Mouse (Mus musculus): Measurements from ENCODE around the gene Ppil1. TPM values are rescaled to one million over a fixed set of nuclear protein-coding genes. Genes with fewer than 3 reads are reported as not detected.
A peak's percentile ranks its signal among the peaks of the same experiment; 100 is the strongest.

Ppil1 gene
- total and polyA plus RNA-seq, 3 experiments: 115 to 135 (median 122) TPM

GRCm38 (mm10) chr17:29270148-29270698 lies 6.2 kb upstream of the Ppil1 start:
- H3K4me1 ChIP-seq (ENCODE audit: control insufficient read depth in 1 of 2, insufficient read depth in 2 of 2, low read length in 2 of 2): peaks cover 0 to 19% of the 10 kb centered on the region in 2 experiments; a peak in 2 of 4 replicates
- H3K36me3 ChIP-seq (ENCODE audit: control insufficient read depth in 1 of 2, insufficient read depth in 2 of 2, low read length in 2 of 2): peaks cover 0 to 18% of the 10 kb centered on the region in 2 experiments; a peak in 2 of 4 replicates
- no peaks in the 10 kb centered on the region for H3K9me3 ChIP-seq (replicated peaks; ENCODE audit: insufficient read depth, low read length)
- H3K79me2 ChIP-seq (ENCODE audit: control insufficient read depth, insufficient read depth, low read length, poor library complexity): peaks cover 17% of the 10 kb centered on the region
- peak overlapping the region; percentile 98; the same call in 1 of the 2 replicates for H3K9ac ChIP-seq (ENCODE audit: control insufficient read depth, low read depth, low read length, poor library complexity, severe bottlenecking)
- TF ChIP-seq BHLHE40 (IDR thresholded peaks at IDR 0.05; ENCODE audit: borderline replicate concordance, low read depth, low read length) (no peak), ETS1 (IDR thresholded peaks at IDR 0.05; ENCODE audit: low read depth, low read length) (no peak), TBP (IDR thresholded peaks at IDR 0.05; ENCODE audit: low read depth, low read length) (no peak), MYC (IDR thresholded peaks at IDR 0.05; ENCODE audit: low read depth, low read length) (no peak), ZNF384 (IDR thresholded peaks at IDR 0.05; ENCODE audit: low read depth, low read length) (no peak), CHD2 (IDR thresholded peaks at IDR 0.05; ENCODE audit: low read length) (no peak), MAFK (IDR thresholded peaks at IDR 0.05; ENCODE audit: borderline replicate concordance, low read depth, low read length) (no peak), POLR2A (IDR thresholded peaks at IDR 0.05; ENCODE audit: control insufficient read depth in 1 of 2, insufficient read depth in 1 of 2, low read depth in 1 of 2, low read length in 2 of 2, poor library complexity in 1 of 2) (no peak), KAT2A (conservative IDR thresholded peaks at IDR 0.05; ENCODE audit: low read depth, low read length) (no peak), SIN3A (IDR thresholded peaks at IDR 0.05; ENCODE audit: low read length) (no peak), NELFE (IDR thresholded peaks at IDR 0.05; ENCODE audit: low read depth, low read length) (no peak), USF2 (IDR thresholded peaks at IDR 0.05; ENCODE audit: borderline replicate concordance in 1 of 2, insufficient read depth in 1 of 2, low read depth in 1 of 2, low read length in 2 of 2) (no peak), RCOR1 (IDR thresholded peaks at IDR 0.05; ENCODE audit: low read depth, low read length) (no peak), CTCF (IDR thresholded peaks at IDR 0.05 in 2 of 3, conservative IDR thresholded peaks at IDR 0.05 in 1 of 3; ENCODE audit: control insufficient read depth in 1 of 3, insufficient read depth in 1 of 3, low read depth in 2 of 3, low read length in 3 of 3, poor library complexity in 1 of 3, severe bottlenecking in 1 of 3) (no peak), USF1 (IDR thresholded peaks at IDR 0.05; ENCODE audit: low read depth, low read length) (no peak), TCF12 (IDR thresholded peaks at IDR 0.05; ENCODE audit: low read depth, low read length) (no peak), NRF1 (IDR thresholded peaks at IDR 0.05; ENCODE audit: insufficient read depth, low read depth, low read length, poor library complexity, severe bottlenecking) (no peak), POLR2AphosphoS5 (IDR thresholded peaks at IDR 0.05; ENCODE audit: borderline replicate concordance, low read depth, low read length) (no peak), ZMIZ1 (IDR thresholded peaks at IDR 0.05; ENCODE audit: low read depth, low read length) (no peak), ZKSCAN1 (IDR thresholded peaks at IDR 0.05; ENCODE audit: low read depth, low read length) (no peak)
- H3K27me3 ChIP-seq (ENCODE audit: control insufficient read depth in 1 of 2, insufficient read depth in 2 of 2, low read length in 2 of 2): no peaks in the 10 kb centered on the region
- H3K27ac ChIP-seq (ENCODE audit: control insufficient read depth, low read depth, low read length): no peak overlapping the region
- no peak for DNase-seq (ENCODE audit: low read depth, low spot score)
- peak overlapping the region in 1 of 2 experiments; percentile 94; a peak in 2 of 4 replicates for H3K4me3 ChIP-seq (ENCODE audit: control insufficient read depth in 1 of 2, insufficient read depth in 1 of 2, low read depth in 2 of 2, low read length in 2 of 2)

- Histone ChIP-seq H3K9ac (ENCODE audit: control insufficient read depth, low read depth, low read length, poor library complexity, severe bottlenecking) (peak overlapping the region; percentile 98), H3K79me2 (ENCODE audit: control insufficient read depth, insufficient read depth, low read length, poor library complexity) (peaks cover 20% of the 10 kb centered on the region), H3K36me3 (ENCODE audit: control insufficient read depth in 1 of 2, insufficient read depth in 2 of 2, low read length in 2 of 2) (peaks cover 0 to 27% of the 10 kb centered on the region in 2 experiments; a peak in 2 of 4 replicates), H3K4me1 (ENCODE audit: control insufficient read depth in 1 of 2, insufficient read depth in 2 of 2, low read length in 2 of 2) (peaks cover 0 to 27% of the 10 kb centered on the region in 2 experiments; a peak in 2 of 4 replicates), H3K4me3 (ENCODE audit: control insufficient read depth in 1 of 2, insufficient read depth in 1 of 2, low read depth in 2 of 2, low read length in 2 of 2) (peak overlapping the region; percentile 94 to 97), H3K27ac (ENCODE audit: control insufficient read depth, low read depth, low read length) (peak overlapping the region; percentile 82), H3K9me3 (replicated peaks; ENCODE audit: insufficient read depth, low read length) (no peaks in the 10 kb centered on the region), H3K27me3 (ENCODE audit: control insufficient read depth in 1 of 2, insufficient read depth in 2 of 2, low read length in 2 of 2) (no peaks in the 10 kb centered on the region)
- TF ChIP-seq SIN3A (IDR thresholded peaks at IDR 0.05; ENCODE audit: low read length) (peak; percentile 6; the same call in 1 of the 2 replicates), MXI1 (IDR thresholded peaks at IDR 0.05; ENCODE audit: low read depth, low read length) (peak; percentile 19; the same call in 1 of the 2 replicates), POLR2AphosphoS5 (IDR thresholded peaks at IDR 0.05; ENCODE audit: borderline replicate concordance, low read depth, low read length) (0 out of 2 replicates have a peak, but pooled peaks have one; percentile 6), ZNF384 (IDR thresholded peaks at IDR 0.05; ENCODE audit: low read depth, low read length) (no peak)
- no peak for DNase-seq (ENCODE audit: low read depth, low spot score)
These were observed 5.3 kb upstream of the Ppil1 start for GRCm38 (mm10) chr17:29269349-29269706.

All from MEL (cell line).